Mouse (Mus musculus): ENCODE measurements at regions not wholly inside any gene's neighbourhood (a gene's known extent, or its start where the extent isn't known, plus 50 kb on each side); places are given as distances from the start of the nearest gene placed in this dataset.

- Histone ChIP-seq H3K27ac (ENCODE audit: low read depth, low read length) (no peak overlapping the region), H3K27me3 (ENCODE audit: control insufficient read depth, insufficient read depth, low read length) (no peaks in the 10 kb centered on the region), H3K4me2 (ENCODE audit: low read depth, low read length) (no peak overlapping the region), H3K9me3 (ENCODE audit: control insufficient read depth, low read length) (no peaks in the 10 kb centered on the region), H3K4me3 (ENCODE audit: low read depth, low read length) (no peak overlapping the region), H3K36me3 (ENCODE audit: control insufficient read depth, insufficient read depth, low read length) (no peaks in the 10 kb centered on the region), H3K4me1 (ENCODE audit: control insufficient read depth, insufficient read depth, low read length) (no peaks in the 10 kb centered on the region), H3K9ac (replicated peaks; ENCODE audit: low read depth, low read length) (no peak overlapping the region)
- ATAC-seq (ENCODE audit: low read depth): no peak
Measured at GRCm38 (mm10) chr9:94016747-94017487, 521.0 kb downstream of the 1190002N15Rik start.

DNA sequence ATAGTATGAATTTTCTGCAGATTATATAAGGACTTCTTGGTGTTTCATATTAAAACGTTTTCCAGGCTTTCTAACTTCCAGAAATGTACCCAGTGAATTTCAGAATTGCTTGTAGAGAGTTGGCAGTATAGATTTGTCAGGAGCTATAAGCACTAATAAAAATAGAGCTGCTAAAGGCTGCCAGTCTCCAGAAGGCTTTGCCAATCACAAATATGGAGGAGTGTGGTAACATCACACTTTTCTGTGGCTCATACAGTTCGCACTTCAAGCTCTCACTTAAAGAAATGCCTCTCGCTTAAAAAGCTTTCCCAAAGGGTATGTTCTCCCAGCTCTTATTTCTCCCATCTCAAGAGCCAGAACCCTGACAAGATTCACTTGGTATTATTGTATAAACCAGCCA, 545.7 kb downstream of the 1190002N15Rik start:
- no peak for ATAC-seq (ENCODE audit: low read depth)
- Histone ChIP-seq H3K4me3 (ENCODE audit: low read depth, low read length) (no peak overlapping the region), H3K9ac (replicated peaks; ENCODE audit: low read depth, low read length) (no peak overlapping the region), H3K4me1 (ENCODE audit: control insufficient read depth, insufficient read depth, low read length) (no peaks in the 10 kb centered on the region), H3K27ac (ENCODE audit: low read depth, low read length) (no peak overlapping the region), H3K36me3 (ENCODE audit: control insufficient read depth, insufficient read depth, low read length) (no peaks in the 10 kb centered on the region), H3K27me3 (ENCODE audit: control insufficient read depth, insufficient read depth, low read length) (no peaks in the 10 kb centered on the region), H3K9me3 (ENCODE audit: control insufficient read depth, low read length) (no peaks in the 10 kb centered on the region), H3K4me2 (ENCODE audit: low read depth, low read length) (no peak overlapping the region)
- WGBS: 76% methylated on average over 3 of the region's 3 CpGs

DNA sequence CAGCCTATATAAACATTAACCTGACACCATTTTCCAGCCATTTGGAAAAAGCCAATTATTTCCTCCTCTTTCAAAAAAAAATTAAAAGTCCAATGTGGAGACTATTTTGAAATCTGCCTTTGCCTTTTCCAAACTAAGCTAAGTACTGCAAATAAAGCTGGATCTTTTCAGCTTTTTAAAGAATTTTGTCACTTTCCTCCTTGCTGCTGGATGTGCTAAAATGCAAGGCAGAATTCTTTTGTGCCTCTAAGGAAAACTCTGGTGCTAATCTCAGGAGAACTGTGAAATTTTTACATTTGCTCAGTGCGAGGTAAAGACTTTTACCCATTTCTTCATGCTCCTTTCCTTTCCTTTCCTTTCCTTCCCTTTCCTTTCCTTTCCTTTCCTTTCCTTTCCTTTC, 546.7 kb downstream of the 1190002N15Rik start:
- Histone ChIP-seq H3K4me1 (ENCODE audit: control insufficient read depth, insufficient read depth, low read length) (no peaks in the 10 kb centered on the region), H3K36me3 (ENCODE audit: control insufficient read depth, insufficient read depth, low read length) (no peaks in the 10 kb centered on the region), H3K4me3 (ENCODE audit: low read depth, low read length) (no peak overlapping the region), H3K4me2 (ENCODE audit: low read depth, low read length) (no peak overlapping the region), H3K27ac (ENCODE audit: low read depth, low read length) (no peak overlapping the region), H3K9me3 (ENCODE audit: control insufficient read depth, low read length) (no peaks in the 10 kb centered on the region), H3K27me3 (ENCODE audit: control insufficient read depth, insufficient read depth, low read length) (no peaks in the 10 kb centered on the region), H3K9ac (replicated peaks; ENCODE audit: low read depth, low read length) (no peak overlapping the region)
- 79% methylated on average over 1 of the region's 1 CpGs for WGBS
- ATAC-seq (ENCODE audit: low read depth): no peak

DNA sequence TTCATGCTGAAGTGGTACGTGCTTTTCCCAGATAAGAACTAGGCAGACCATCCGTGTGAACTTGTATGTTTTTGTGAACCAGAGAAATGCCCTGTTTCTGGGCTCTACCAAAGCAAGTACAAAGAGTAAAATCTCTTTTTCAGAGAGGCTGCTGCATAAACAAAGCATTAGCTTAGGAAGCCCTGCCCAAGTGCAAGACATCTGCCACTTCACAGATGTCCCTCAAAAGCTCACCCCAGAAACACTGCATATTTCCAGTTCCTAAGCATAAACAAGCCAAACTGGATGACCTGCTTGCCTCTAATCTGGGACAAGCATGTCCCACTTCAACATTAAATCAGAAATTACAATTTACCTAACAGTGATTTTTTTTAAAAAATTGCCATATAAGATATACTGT, 556.7 kb downstream of the 1190002N15Rik start:
- Histone ChIP-seq H3K4me2 (ENCODE audit: low read depth, low read length) (no peak overlapping the region), H3K9ac (replicated peaks; ENCODE audit: low read depth, low read length) (no peak overlapping the region), H3K36me3 (ENCODE audit: control insufficient read depth, insufficient read depth, low read length) (no peaks in the 10 kb centered on the region), H3K9me3 (ENCODE audit: control insufficient read depth, low read length) (no peaks in the 10 kb centered on the region), H3K4me3 (ENCODE audit: low read depth, low read length) (no peak overlapping the region), H3K4me1 (ENCODE audit: control insufficient read depth, insufficient read depth, low read length) (no peaks in the 10 kb centered on the region), H3K27ac (ENCODE audit: low read depth, low read length) (no peak overlapping the region), H3K27me3 (ENCODE audit: control insufficient read depth, insufficient read depth, low read length) (no peaks in the 10 kb centered on the region)
- ATAC-seq (ENCODE audit: low read depth): no peak
- WGBS: 83% methylated on average over 2 of the region's 2 CpGs

GRCm38 (mm10) chr9:93969691-93970284, 568.1 kb downstream of the 1190002N15Rik start:
- Histone ChIP-seq H3K9me3 (ENCODE audit: control insufficient read depth, low read length) (no peaks in the 10 kb centered on the region), H3K36me3 (ENCODE audit: control insufficient read depth, insufficient read depth, low read length) (no peaks in the 10 kb centered on the region), H3K4me3 (ENCODE audit: low read depth, low read length) (no peak overlapping the region), H3K4me1 (ENCODE audit: control insufficient read depth, insufficient read depth, low read length) (no peaks in the 10 kb centered on the region), H3K27ac (ENCODE audit: low read depth, low read length) (no peak overlapping the region), H3K9ac (replicated peaks; ENCODE audit: low read depth, low read length) (no peak overlapping the region), H3K4me2 (ENCODE audit: low read depth, low read length) (no peak overlapping the region), H3K27me3 (ENCODE audit: control insufficient read depth, insufficient read depth, low read length) (no peaks in the 10 kb centered on the region)
- ATAC-seq (ENCODE audit: low read depth): no peak
- WGBS: 79% methylated on average over 6 of the region's 6 CpGs

DNA sequence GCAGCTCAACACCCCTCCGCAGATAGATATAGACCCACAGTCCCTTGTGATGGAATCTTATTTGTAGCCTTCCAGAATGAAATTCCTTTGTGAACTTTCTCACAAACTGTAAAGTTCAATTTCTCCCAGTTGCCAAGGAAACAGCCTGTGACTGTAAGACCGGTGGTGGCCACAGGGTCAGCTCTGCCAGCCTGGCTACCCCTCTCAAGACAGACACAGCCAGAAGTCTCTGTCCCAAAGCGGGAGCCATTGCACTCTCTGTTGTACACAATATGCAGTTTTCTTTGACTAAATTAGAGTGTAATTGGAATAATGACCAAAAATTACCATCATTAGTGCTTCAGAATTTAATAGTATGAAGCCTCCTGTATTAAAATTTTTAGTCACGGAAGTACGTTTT, 568.8 kb downstream of the 1190002N15Rik start:
- Histone ChIP-seq H3K27me3 (ENCODE audit: control insufficient read depth, insufficient read depth, low read length) (no peaks in the 10 kb centered on the region), H3K4me3 (ENCODE audit: low read depth, low read length) (no peak overlapping the region), H3K4me1 (ENCODE audit: control insufficient read depth, insufficient read depth, low read length) (no peaks in the 10 kb centered on the region), H3K9me3 (ENCODE audit: control insufficient read depth, low read length) (no peaks in the 10 kb centered on the region), H3K36me3 (ENCODE audit: control insufficient read depth, insufficient read depth, low read length) (no peaks in the 10 kb centered on the region), H3K4me2 (ENCODE audit: low read depth, low read length) (no peak overlapping the region), H3K27ac (ENCODE audit: low read depth, low read length) (no peak overlapping the region), H3K9ac (replicated peaks; ENCODE audit: low read depth, low read length) (no peak overlapping the region)
- no peak for ATAC-seq (ENCODE audit: low read depth)
- WGBS: 79% methylated on average over 5 of the region's 5 CpGs

GRCm38 (mm10) chr9:93955235-93956040, 582.4 kb downstream of the 1190002N15Rik start:
- H3K4me2 ChIP-seq (ENCODE audit: low read depth, low read length): no peak overlapping the region
- no peaks in the 10 kb centered on the region for H3K27me3 ChIP-seq (ENCODE audit: control insufficient read depth, insufficient read depth, low read length)
- no peak overlapping the region for H3K4me3 ChIP-seq (ENCODE audit: low read depth, low read length)
- ATAC-seq (ENCODE audit: low read depth): no peak
- no peaks in the 10 kb centered on the region for H3K9me3 ChIP-seq (ENCODE audit: control insufficient read depth, low read length)
- H3K4me1 ChIP-seq (ENCODE audit: control insufficient read depth, insufficient read depth, low read length): no peaks in the 10 kb centered on the region
- no peak overlapping the region for H3K27ac ChIP-seq (ENCODE audit: low read depth, low read length)
- H3K36me3 ChIP-seq (ENCODE audit: control insufficient read depth, insufficient read depth, low read length): no peaks in the 10 kb centered on the region
- no peak overlapping the region for H3K9ac ChIP-seq (replicated peaks; ENCODE audit: low read depth, low read length)

DNA sequence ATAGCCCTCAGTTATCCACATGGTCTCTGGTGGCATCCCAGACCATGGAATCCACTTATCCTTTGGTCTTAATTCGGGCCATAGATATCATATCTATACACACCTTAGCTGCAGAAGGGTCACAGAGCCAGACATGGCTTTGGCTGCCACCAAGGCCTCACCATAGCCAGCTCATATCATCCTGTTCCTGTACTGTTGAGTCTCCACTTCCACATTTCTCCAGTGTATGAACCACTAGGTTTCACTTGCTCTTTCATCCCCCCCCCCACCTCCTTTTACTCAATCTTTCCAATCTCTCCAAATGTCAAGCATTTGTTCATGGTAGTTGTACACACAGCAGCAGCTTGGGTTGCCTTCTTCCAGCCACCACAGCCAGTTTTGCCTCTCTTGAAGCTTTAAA, 589.2 kb downstream of the 1190002N15Rik start:
- no peak overlapping the region for H3K4me2 ChIP-seq (ENCODE audit: low read depth, low read length)
- H3K4me3 ChIP-seq (ENCODE audit: low read depth, low read length): no peak overlapping the region
- no peak for ATAC-seq (ENCODE audit: low read depth)
- H3K4me1 ChIP-seq (ENCODE audit: control insufficient read depth, insufficient read depth, low read length): no peaks in the 10 kb centered on the region
- WGBS: 71% methylated on average over 1 of the region's 1 CpGs
- H3K36me3 ChIP-seq (ENCODE audit: control insufficient read depth, insufficient read depth, low read length): no peaks in the 10 kb centered on the region
- H3K27me3 ChIP-seq (ENCODE audit: control insufficient read depth, insufficient read depth, low read length): no peaks in the 10 kb centered on the region
- H3K9ac ChIP-seq (replicated peaks; ENCODE audit: low read depth, low read length): no peak overlapping the region
- no peaks in the 10 kb centered on the region for H3K9me3 ChIP-seq (ENCODE audit: control insufficient read depth, low read length)
- H3K27ac ChIP-seq (ENCODE audit: low read depth, low read length): no peak overlapping the region

GRCm38 (mm10) chr9:93947053-93947452, 590.8 kb downstream of the 1190002N15Rik start:
- Histone ChIP-seq H3K9me3 (ENCODE audit: control insufficient read depth, low read length) (no peaks in the 10 kb centered on the region), H3K4me1 (ENCODE audit: control insufficient read depth, insufficient read depth, low read length) (no peaks in the 10 kb centered on the region), H3K9ac (replicated peaks; ENCODE audit: low read depth, low read length) (no peak overlapping the region), H3K4me3 (ENCODE audit: low read depth, low read length) (no peak overlapping the region), H3K36me3 (ENCODE audit: control insufficient read depth, insufficient read depth, low read length) (no peaks in the 10 kb centered on the region), H3K27ac (ENCODE audit: low read depth, low read length) (no peak overlapping the region), H3K27me3 (ENCODE audit: control insufficient read depth, insufficient read depth, low read length) (no peaks in the 10 kb centered on the region), H3K4me2 (ENCODE audit: low read depth, low read length) (no peak overlapping the region)
- ATAC-seq (ENCODE audit: low read depth): no peak
- WGBS: 85% methylated on average over 1 of the region's 1 CpGs

Data from neural tube, embryonic 14.5 days (tissue).